Mouse (Mus musculus) brain, embryonic 14.5 days (tissue): Measurements from ENCODE around the gene Secisbp2l.

ENCODE experiments used
- CTCF ChIP-seq: fragments of 200-500 bp; IDR thresholded peaks from 2 replicates; pipeline ENCODE4 v1.5.1; 2012; ENCODE audit warnings: inconsistent platforms, mild to moderate bottlenecking, moderate library complexity, borderline replicate concordance; ENCODE audit not compliant: insufficient read depth, insufficient read length; ENCODE audit errors: extremely low read depth
- POLR2A ChIP-seq: fragments of 200-500 bp; IDR thresholded peaks from 2 replicates; pipeline ENCODE4 v1.6.1; 2012; ENCODE audit warnings: mild to moderate bottlenecking, inconsistent platforms, borderline replicate concordance; ENCODE audit not compliant: poor library complexity, insufficient read depth, insufficient read length, severe bottlenecking; ENCODE audit errors: extremely low read depth

GRCm38 (mm10) chr2:125781006-125781405, 1.7 kb downstream of the Secisbp2l start:
- TF ChIP-seq POLR2A (no peak), CTCF (no peak)
